Mouse (Mus musculus) limb, embryonic 14.5 days (tissue): ENCODE measurements at regions not wholly inside any gene's neighbourhood (a gene's known extent, or its start where the extent isn't known, plus 50 kb on each side); places are given as distances from the start of the nearest gene placed in this dataset.

Experiments
- ATAC-seq: fragments of 200-750 bp; cut with Nextera tagmentation; 2 replicates; pipeline ENCODE4 v1.8.0; 2017; ENCODE audit warnings: low read depth, moderate number of reproducible peaks, moderate TSS enrichment; ENCODE audit not compliant: low FRiP score
- DNase-seq: peaks from one replicate; pipeline ENCODE4 v3.0.0-alpha.2; 2015; ENCODE audit warnings: low spot score
- H3K27ac ChIP-seq: fragments of 300-500 bp; sonication (generic); replicated peaks from 2 replicates; pipeline ENCODE4 v1.5.1; 2014; ENCODE audit warnings: low read depth, mild to moderate bottlenecking, low read length, moderate library complexity, mixed read lengths
- H3K27me3 ChIP-seq: fragments of 300-500 bp; sonication (generic); 2 replicates; pipeline ENCODE4 v1.6.1; 2014; ENCODE audit warnings: low read length, mixed read lengths; ENCODE audit not compliant: control insufficient read depth, insufficient read depth
- H3K36me3 ChIP-seq: fragments of 300-500 bp; sonication (generic); 2 replicates; pipeline ENCODE4 v1.6.1; 2014; ENCODE audit warnings: mild to moderate bottlenecking, low read length, moderate library complexity, mixed read lengths; ENCODE audit not compliant: control insufficient read depth, insufficient read depth
- H3K4me1 ChIP-seq: fragments of 300-500 bp; sonication (generic); 2 replicates; pipeline ENCODE4 v1.6.1; 2014; ENCODE audit warnings: antibody characterized with exemption, low read length, mixed read lengths; ENCODE audit not compliant: control insufficient read depth, insufficient read depth
- H3K4me2 ChIP-seq: fragments of 300-500 bp; sonication (generic); replicated peaks from 2 replicates; pipeline ENCODE4 v1.6.1; 2014; ENCODE audit warnings: low read depth, mild to moderate bottlenecking, low read length, moderate library complexity; ENCODE audit not compliant: severe bottlenecking
- H3K4me3 ChIP-seq: fragments of 300-500 bp; sonication (generic); replicated peaks from 2 replicates; pipeline ENCODE4 v1.5.1; 2014; ENCODE audit warnings: low read length
- H3K9ac ChIP-seq: fragments of 300-500 bp; sonication (generic); 2 replicates; pipeline ENCODE4 v1.6.1; 2014; ENCODE audit warnings: mild to moderate bottlenecking, low read depth, low read length, moderate library complexity; ENCODE audit not compliant: severe bottlenecking
- H3K9me3 ChIP-seq: fragments of 300-500 bp; sonication (generic); 2 replicates; pipeline ENCODE4 v1.6.1; 2016; ENCODE audit warnings: low read length; ENCODE audit not compliant: control insufficient read depth
- POLR2A ChIP-seq: fragments of 200-500 bp; IDR thresholded peaks from 2 replicates; pipeline ENCODE4 v1.8.0; 2012; ENCODE audit warnings: inconsistent platforms, mild to moderate bottlenecking, moderate library complexity, borderline replicate concordance; ENCODE audit not compliant: insufficient read depth, insufficient read length; ENCODE audit errors: extremely low read depth
- WGBS: fragments of 180-500 bp; shearing (Covaris S2); extraction: QIAGEN DNeasy Blood & Tissue Kit; methylation state at CpG from one replicate; pipeline ENCODE4 v1.1.7; 2014; 5-methylcytosine and 5-hydroxymethylcytosine counted together

DNA sequence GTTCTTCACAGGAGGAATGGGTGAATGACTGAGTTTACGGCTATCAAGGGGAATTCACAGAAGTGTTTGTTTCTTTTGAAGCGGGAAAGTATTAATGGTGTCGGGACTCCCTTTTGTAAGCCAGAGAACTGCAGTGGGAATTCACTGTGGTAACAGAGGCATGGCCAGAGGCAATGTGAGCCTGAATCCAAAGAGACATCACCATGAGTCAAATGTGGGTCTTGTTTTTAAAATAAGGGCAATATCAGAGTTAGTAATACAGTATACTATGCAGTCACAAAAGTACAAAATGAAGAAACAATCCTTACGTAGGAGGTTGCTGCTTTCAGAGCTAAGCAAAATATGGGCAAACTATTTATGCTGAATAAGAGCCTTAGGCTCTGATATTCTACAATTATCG is 137.3 kb upstream of the Tnfaip3 start:
- Histone ChIP-seq H3K4me3 (no peak overlapping the region), H3K9ac (no peak overlapping the region), H3K27me3 (no peaks in the 10 kb centered on the region), H3K9me3 (no peaks in the 10 kb centered on the region), H3K27ac (no peak overlapping the region), H3K36me3 (no peaks in the 10 kb centered on the region), H3K4me1 (no peaks in the 10 kb centered on the region), H3K4me2 (no peak overlapping the region)
- ATAC-seq (no peak), DNase-seq (no peak)
- 81% methylated on average over 5 of the region's 5 CpGs for WGBS
- no peak for TF ChIP-seq POLR2A

DNA sequence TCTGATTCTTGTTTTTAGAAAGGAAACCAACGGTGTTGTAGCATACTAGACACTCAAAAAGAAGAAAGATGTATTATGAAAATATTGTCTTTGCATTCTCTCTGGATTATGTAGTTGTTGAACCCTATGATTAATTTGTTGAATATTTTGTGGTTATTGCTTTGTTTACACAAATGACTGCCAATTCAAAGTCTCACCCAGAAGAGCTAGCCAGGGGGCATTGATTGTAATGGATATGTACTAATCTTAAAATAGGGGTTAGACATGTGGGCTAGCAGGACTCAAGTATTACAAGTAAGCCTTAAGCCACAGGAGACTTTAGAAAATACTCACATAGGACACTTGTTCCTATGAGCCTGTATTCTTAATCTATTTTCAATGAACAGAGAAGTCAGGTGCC is 135.3 kb upstream of the Tnfaip3 start:
- ATAC-seq (no peak), DNase-seq (no peak)
- Histone ChIP-seq H3K4me2 (no peak overlapping the region), H3K9me3 (no peaks in the 10 kb centered on the region), H3K36me3 (no peaks in the 10 kb centered on the region), H3K4me1 (no peaks in the 10 kb centered on the region), H3K4me3 (no peak overlapping the region), H3K27me3 (no peaks in the 10 kb centered on the region), H3K9ac (no peak overlapping the region), H3K27ac (no peak overlapping the region)
- no peak for TF ChIP-seq POLR2A
- 83% methylated on average over 1 of the region's 1 CpGs for WGBS

DNA sequence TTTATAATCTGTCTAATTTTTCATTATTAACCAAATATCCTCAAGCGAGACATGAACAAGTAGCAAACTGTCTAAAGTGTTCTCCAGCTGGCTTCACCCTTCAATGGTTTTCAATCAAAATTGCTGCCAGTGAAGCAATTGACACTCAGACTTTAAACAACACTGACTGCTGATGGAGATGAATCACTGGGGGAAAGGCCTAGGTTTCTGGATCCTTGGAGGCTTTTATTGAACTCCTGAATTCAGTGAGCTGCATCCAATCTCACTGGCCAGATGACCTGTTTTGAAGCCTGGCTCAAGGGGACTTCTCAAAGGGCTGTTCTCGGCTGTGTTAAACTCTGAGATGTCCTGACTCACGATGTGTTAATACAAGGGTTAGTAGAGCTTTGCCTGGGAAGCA is 134.5 kb upstream of the Tnfaip3 start:
- Histone ChIP-seq H3K4me1 (no peaks in the 10 kb centered on the region), H3K4me2 (no peak overlapping the region), H3K4me3 (no peak overlapping the region), H3K9me3 (no peaks in the 10 kb centered on the region), H3K9ac (no peak overlapping the region), H3K36me3 (no peaks in the 10 kb centered on the region), H3K27me3 (no peaks in the 10 kb centered on the region), H3K27ac (no peak overlapping the region)
- no peak for ATAC-seq
- no peak for DNase-seq
- 39% methylated on average over 3 of the region's 3 CpGs for WGBS
- no peak for TF ChIP-seq POLR2A

GRCm38 (mm10) chr10:19149196-19149869 is 133.9 kb upstream of the Tnfaip3 start:
- H3K27ac ChIP-seq, result no peak overlapping the region
- no peaks in the 10 kb centered on the region for H3K36me3 ChIP-seq
- H3K9me3 ChIP-seq, result no peaks in the 10 kb centered on the region
- H3K9ac ChIP-seq, result no peak overlapping the region
- H3K27me3 ChIP-seq, result no peaks in the 10 kb centered on the region
- ATAC-seq (no peak), DNase-seq (no peak)
- WGBS, result 78% methylated on average over 4 of the region's 4 CpGs
- no peaks in the 10 kb centered on the region for H3K4me1 ChIP-seq
- no peak overlapping the region for H3K4me2 ChIP-seq
- no peak overlapping the region for H3K4me3 ChIP-seq
- TF ChIP-seq POLR2A, result no peak

GRCm38 (mm10) chr10:19141481-19141880 is 126.0 kb upstream of the Tnfaip3 start:
- no peaks in the 10 kb centered on the region for H3K4me1 ChIP-seq
- no peak overlapping the region for H3K4me2 ChIP-seq
- ATAC-seq (no peak), DNase-seq (no peak)
- TF ChIP-seq POLR2A, result no peak
- H3K4me3 ChIP-seq, result no peak overlapping the region
- no peak overlapping the region for H3K27ac ChIP-seq
- H3K9me3 ChIP-seq, result no peaks in the 10 kb centered on the region
- no peak overlapping the region for H3K9ac ChIP-seq
- no peaks in the 10 kb centered on the region for H3K27me3 ChIP-seq
- WGBS, result 90% methylated on average over 3 of the region's 3 CpGs
- no peaks in the 10 kb centered on the region for H3K36me3 ChIP-seq

DNA sequence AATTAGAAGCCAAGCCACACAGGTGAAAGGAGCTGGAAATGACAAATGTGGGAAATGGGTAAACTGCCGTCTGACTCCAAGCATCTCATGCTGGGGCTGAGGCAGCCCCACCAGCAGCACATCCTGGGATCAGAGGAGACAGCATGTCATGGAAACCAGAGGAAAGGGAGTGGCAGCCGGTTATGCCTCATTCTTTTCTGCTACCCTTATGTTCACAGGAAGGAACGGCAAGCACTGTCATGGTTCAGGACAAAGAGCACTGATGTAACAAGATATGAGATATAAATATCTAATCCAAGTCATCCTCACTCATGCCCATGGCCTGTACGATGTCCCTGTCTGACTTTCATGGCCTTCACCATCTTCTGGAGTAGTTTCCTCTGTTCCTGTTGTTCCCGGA is 125.2 kb upstream of the Tnfaip3 start:
- Histone ChIP-seq H3K36me3 (no peaks in the 10 kb centered on the region), H3K4me1 (no peaks in the 10 kb centered on the region), H3K4me2 (no peak overlapping the region), H3K27me3 (no peaks in the 10 kb centered on the region), H3K9ac (no peak overlapping the region), H3K9me3 (no peaks in the 10 kb centered on the region), H3K27ac (no peak overlapping the region), H3K4me3 (no peak overlapping the region)
- TF ChIP-seq POLR2A, result no peak
- no peak for ATAC-seq
- no peak for DNase-seq
- 76% methylated on average over 5 of the region's 5 CpGs for WGBS
